Mouse (Mus musculus): ENCODE data around the gene Slc47a1. TPM values are rescaled to one million over a fixed set of nuclear protein-coding genes. Genes with fewer than 3 reads are reported as not detected.

The Slc47a1 gene
- polyA plus RNA-seq, 2 experiments = 6.2 to 7.5 TPM

DNA sequence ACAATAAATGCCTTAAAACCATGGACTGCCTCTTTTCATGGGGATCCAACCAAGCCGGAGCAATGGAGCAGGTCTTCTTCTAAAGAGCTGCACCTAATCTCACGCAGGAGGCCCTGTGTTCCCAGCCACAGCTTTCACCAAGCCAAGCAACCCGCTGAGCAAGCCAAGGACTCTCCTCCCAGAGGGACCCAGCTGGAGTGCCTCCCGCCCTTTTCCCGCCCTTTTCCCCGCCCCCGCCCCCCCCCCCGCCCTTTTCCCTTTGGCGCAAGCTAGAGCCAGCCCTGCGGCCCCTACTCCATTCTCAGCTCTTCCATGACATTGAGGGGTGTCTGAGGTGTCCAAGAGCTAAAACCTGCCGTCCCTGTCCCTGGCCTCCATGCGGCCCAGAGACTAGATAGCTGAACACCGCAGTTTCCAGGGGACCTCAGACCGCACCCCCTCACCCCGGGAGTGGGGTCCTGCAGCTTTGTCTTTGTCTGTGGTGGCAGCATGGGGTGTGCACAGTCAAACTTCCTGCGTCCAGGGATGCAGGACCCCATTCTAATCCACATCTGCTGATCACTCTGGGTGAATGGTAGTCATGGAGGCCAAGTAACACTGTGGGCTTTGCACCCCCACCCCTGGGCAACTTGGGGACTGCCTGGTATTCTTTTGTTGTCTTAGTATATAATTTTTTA, 77.3 kb downstream of the Slc47a1 start:
- 38% methylated on average over 12 of the region's 16 CpGs for WGBS (ENCODE audit: insufficient replicate concordance)
- DNase-seq (ENCODE audit: low read depth in 3 of 3, low spot score in 3 of 3) = no peak
- Histone ChIP-seq H3K9me3 (ENCODE audit: control insufficient read depth, low read length) (no peaks in the 10 kb centered on the region; the same call in 1 of the 2 replicates), H3K36me3 (replicated peaks; ENCODE audit: control insufficient read depth, insufficient read depth, low read depth) (no peaks in the 10 kb centered on the region), H3K27ac (no peak overlapping the region), H3K27me3 (ENCODE audit: control insufficient read depth, insufficient read depth, low read length) (no peaks in the 10 kb centered on the region), H3K4me2 (ENCODE audit: low read depth) (peak overlapping the region; percentile 44), H3K4me3 (ENCODE audit: insufficient read depth in 1 of 2, low read depth in 2 of 2, low read length in 2 of 2) (peak overlapping the region in 1 of 2 experiments; percentile 2; a peak in 1 of 4 replicates), H3K9ac (replicated peaks) (no peak overlapping the region; the same call in 1 of the 2 replicates), H3K4me1 (replicated peaks; ENCODE audit: control insufficient read depth in 2 of 2, insufficient read depth in 2 of 2, low read length in 1 of 2) (peaks cover 0 to 11% of the 10 kb centered on the region in 2 experiments; a peak in 2 of 4 replicates)
- TF ChIP-seq EP300 (IDR thresholded peaks at IDR 0.05; ENCODE audit: low read depth) (no peak), CTCF (IDR thresholded peaks at IDR 0.05; ENCODE audit: low read depth) (no peak)
- peak; percentile 26; the same call in 1 of the 2 replicates for ATAC-seq (ENCODE audit: insufficient read depth)

DNA sequence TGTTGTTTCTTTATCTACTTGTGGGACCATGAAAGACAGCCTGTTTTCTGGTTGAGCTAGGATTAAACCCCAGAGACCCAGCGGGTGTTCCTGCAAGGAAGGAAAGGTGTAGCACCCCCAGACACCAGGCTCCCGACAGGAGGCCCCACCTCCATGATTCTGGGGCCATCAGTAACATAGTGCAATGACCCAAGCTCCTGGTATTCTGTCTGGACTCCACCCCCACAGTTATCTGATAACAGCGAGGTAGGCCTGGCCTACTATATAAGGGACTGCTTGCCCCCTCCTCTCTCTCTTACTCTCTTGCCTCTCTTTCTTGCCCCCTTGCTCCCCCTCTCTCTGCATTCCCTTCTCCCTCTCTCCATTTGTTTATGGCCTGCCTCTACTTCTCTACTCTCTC, 77.9 kb downstream of the Slc47a1 start:
- DNase-seq (ENCODE audit: low read depth in 3 of 3, low spot score in 3 of 3) (no peak), ATAC-seq (ENCODE audit: insufficient read depth) (no peak)
- no peak for TF ChIP-seq CTCF (IDR thresholded peaks at IDR 0.05; ENCODE audit: low read depth)
- no peak for TF ChIP-seq EP300 (IDR thresholded peaks at IDR 0.05; ENCODE audit: low read depth)
- Histone ChIP-seq H3K4me1 (replicated peaks; ENCODE audit: control insufficient read depth in 2 of 2, insufficient read depth in 2 of 2, low read length in 1 of 2) (peaks cover 0 to 11% of the 10 kb centered on the region in 2 experiments; a peak in 2 of 4 replicates), H3K4me2 (ENCODE audit: low read depth) (peak overlapping the region; percentile 2; the same call in 1 of the 2 replicates), H3K9me3 (ENCODE audit: control insufficient read depth, low read length) (no peaks in the 10 kb centered on the region), H3K27me3 (ENCODE audit: control insufficient read depth, insufficient read depth, low read length) (no peaks in the 10 kb centered on the region), H3K36me3 (replicated peaks; ENCODE audit: control insufficient read depth, insufficient read depth, low read depth) (no peaks in the 10 kb centered on the region), H3K27ac (no peak overlapping the region), H3K4me3 (ENCODE audit: insufficient read depth in 1 of 2, low read depth in 2 of 2, low read length in 2 of 2) (no peak overlapping the region), H3K9ac (replicated peaks) (no peak overlapping the region)
- 35% methylated on average over 3 of the region's 3 CpGs for WGBS (ENCODE audit: insufficient replicate concordance)

DNA sequence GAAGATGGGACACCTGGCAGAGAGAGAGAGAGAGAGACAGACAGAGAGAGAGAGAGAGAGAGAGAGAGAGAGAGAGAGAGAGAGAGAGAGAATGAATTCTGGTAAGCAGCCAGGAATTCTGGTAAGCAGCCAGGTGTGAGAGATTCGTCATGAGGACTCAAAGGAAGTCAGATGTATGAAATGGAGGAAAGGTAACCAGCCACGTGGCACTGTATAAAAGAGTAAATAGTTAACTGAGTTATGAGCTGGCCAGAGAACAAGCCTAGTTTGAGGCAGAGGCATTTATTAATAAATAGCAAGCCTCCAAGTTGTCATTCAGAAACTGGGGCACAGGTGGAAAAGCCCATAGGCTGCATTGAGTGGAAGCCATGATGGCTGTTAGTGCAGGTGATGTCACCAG, 80.2 kb downstream of the Slc47a1 start:
- DNase-seq (ENCODE audit: low read depth in 3 of 3, low spot score in 3 of 3) (no peak), ATAC-seq (ENCODE audit: insufficient read depth) (no peak)
- H3K4me2 ChIP-seq (ENCODE audit: low read depth) = no peak overlapping the region
- H3K36me3 ChIP-seq (replicated peaks; ENCODE audit: control insufficient read depth, insufficient read depth, low read depth) = no peaks in the 10 kb centered on the region
- no peaks in the 10 kb centered on the region for H3K27me3 ChIP-seq (ENCODE audit: control insufficient read depth, insufficient read depth, low read length)
- peaks cover 0 to 11% of the 10 kb centered on the region in 2 experiments; a peak in 2 of 4 replicates for H3K4me1 ChIP-seq (replicated peaks; ENCODE audit: control insufficient read depth in 2 of 2, insufficient read depth in 2 of 2, low read length in 1 of 2)
- no peaks in the 10 kb centered on the region for H3K9me3 ChIP-seq (ENCODE audit: control insufficient read depth, low read length)
- H3K4me3 ChIP-seq (ENCODE audit: insufficient read depth in 1 of 2, low read depth in 2 of 2, low read length in 2 of 2) = no peak overlapping the region
- 57% methylated on average over 2 of the region's 2 CpGs for WGBS (ENCODE audit: insufficient replicate concordance)
- TF ChIP-seq CTCF (IDR thresholded peaks at IDR 0.05; ENCODE audit: low read depth) = no peak
- no peak for TF ChIP-seq EP300 (IDR thresholded peaks at IDR 0.05; ENCODE audit: low read depth)
- no peak overlapping the region for H3K9ac ChIP-seq (replicated peaks)
- no peak overlapping the region for H3K27ac ChIP-seq

DNA sequence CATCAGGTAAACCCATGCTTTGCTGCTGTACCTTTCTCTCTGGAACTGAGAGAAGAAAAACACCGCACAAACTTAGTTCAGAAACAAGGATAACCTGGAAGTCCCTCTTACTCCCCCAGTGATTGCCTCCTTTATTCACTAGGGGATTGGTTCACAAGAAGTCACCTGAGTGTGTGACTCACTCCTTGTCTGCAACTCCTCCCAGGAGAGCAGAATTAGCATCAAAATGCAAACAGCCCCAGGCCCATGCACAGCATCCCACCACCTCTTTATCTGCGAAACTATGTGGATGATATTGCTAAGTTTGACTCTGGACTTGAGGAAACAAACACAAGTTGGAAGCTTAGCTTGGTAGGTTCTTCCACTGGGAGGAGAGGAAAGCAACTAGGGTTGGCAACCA, 80.8 kb downstream of the Slc47a1 start:
- no peaks in the 10 kb centered on the region for H3K27me3 ChIP-seq (ENCODE audit: control insufficient read depth, insufficient read depth, low read length)
- H3K4me1 ChIP-seq (replicated peaks; ENCODE audit: control insufficient read depth in 2 of 2, insufficient read depth in 2 of 2, low read length in 1 of 2) = peaks cover 0 to 11% of the 10 kb centered on the region in 2 experiments; a peak in 2 of 4 replicates
- no peak for TF ChIP-seq CTCF (IDR thresholded peaks at IDR 0.05; ENCODE audit: low read depth)
- no peak for TF ChIP-seq EP300 (IDR thresholded peaks at IDR 0.05; ENCODE audit: low read depth)
- no peaks in the 10 kb centered on the region for H3K9me3 ChIP-seq (ENCODE audit: control insufficient read depth, low read length)
- H3K4me3 ChIP-seq (ENCODE audit: insufficient read depth in 1 of 2, low read depth in 2 of 2, low read length in 2 of 2) = no peak overlapping the region
- H3K4me2 ChIP-seq (ENCODE audit: low read depth) = no peak overlapping the region
- ATAC-seq (ENCODE audit: insufficient read depth) (no peak), DNase-seq (ENCODE audit: low read depth in 3 of 3, low spot score in 3 of 3) (no peak)
- no peak overlapping the region for H3K27ac ChIP-seq
- WGBS (ENCODE audit: insufficient replicate concordance) = 58% methylated on average over 2 of the region's 2 CpGs
- H3K36me3 ChIP-seq (replicated peaks; ENCODE audit: control insufficient read depth, insufficient read depth, low read depth) = no peaks in the 10 kb centered on the region
- H3K9ac ChIP-seq (replicated peaks) = no peak overlapping the region

DNA sequence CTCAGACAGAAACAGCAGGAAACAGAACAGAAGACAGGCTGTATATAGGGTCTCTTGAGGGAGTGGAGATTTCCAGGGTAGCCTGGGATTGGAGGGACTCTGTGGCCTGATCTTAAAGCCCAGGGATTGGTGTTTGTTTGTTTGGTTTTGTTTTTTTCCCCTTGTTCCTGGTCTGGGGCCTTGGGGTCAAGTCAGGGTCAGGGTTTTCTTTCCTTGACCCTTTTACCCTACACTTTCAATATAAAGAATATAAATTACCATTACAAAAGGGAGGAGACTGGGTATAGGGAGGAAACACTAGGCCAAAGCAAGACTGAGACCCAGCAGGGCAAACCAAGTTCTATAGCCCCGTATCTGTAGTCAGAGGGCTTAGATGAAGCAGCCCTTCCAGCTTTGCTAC, 81.6 kb downstream of the Slc47a1 start:
- no peak for TF ChIP-seq CTCF (IDR thresholded peaks at IDR 0.05; ENCODE audit: low read depth)
- TF ChIP-seq EP300 (IDR thresholded peaks at IDR 0.05; ENCODE audit: low read depth) = no peak
- 64% methylated on average over 1 of the region's 1 CpGs for WGBS (ENCODE audit: insufficient replicate concordance)
- no peak overlapping the region for H3K4me2 ChIP-seq (ENCODE audit: low read depth)

More for the DNA sequence above, 81.6 kb downstream of the Slc47a1 start:
- ATAC-seq (ENCODE audit: insufficient read depth) (no peak), DNase-seq (ENCODE audit: low read depth in 3 of 3, low spot score in 3 of 3) (no peak)
- Histone ChIP-seq H3K27ac (no peak overlapping the region), H3K9ac (replicated peaks) (no peak overlapping the region), H3K27me3 (ENCODE audit: control insufficient read depth, insufficient read depth, low read length) (no peaks in the 10 kb centered on the region), H3K9me3 (ENCODE audit: control insufficient read depth, low read length) (no peaks in the 10 kb centered on the region), H3K4me3 (ENCODE audit: insufficient read depth in 1 of 2, low read depth in 2 of 2, low read length in 2 of 2) (no peak overlapping the region), H3K4me1 (replicated peaks; ENCODE audit: control insufficient read depth in 2 of 2, insufficient read depth in 2 of 2, low read length in 1 of 2) (peaks cover 0 to 11% of the 10 kb centered on the region in 2 experiments; a peak in 2 of 4 replicates), H3K36me3 (replicated peaks; ENCODE audit: control insufficient read depth, insufficient read depth, low read depth) (no peaks in the 10 kb centered on the region)

All from liver, embryonic 14.5 days (tissue).